Mouse (Mus musculus) heart, postnatal 0 days (tissue): ENCODE data around the gene Prrc2a. TPM values are rescaled to one million over a fixed set of nuclear protein-coding genes. Genes with fewer than 3 reads are reported as not detected.

ENCODE experiments used
- ATAC-seq: fragments of 200-750 bp; cut with Nextera tagmentation; 2 replicates; pipeline ENCODE4 v1.8.0; 2017; ENCODE audit warnings: low read depth, moderate number of reproducible peaks, moderate library complexity; ENCODE audit not compliant: insufficient read depth
- DNase-seq: peaks from one replicate; pipeline ENCODE4 v3.0.0-alpha.2; 2016; ENCODE audit warnings: low spot score
- H3K27ac ChIP-seq: fragments of 300-500 bp; sonication (generic); 2 replicates; pipeline ENCODE4 v1.5.1; 2014; ENCODE audit warnings: low read depth, mild to moderate bottlenecking
- H3K27me3 ChIP-seq: fragments of 300-500 bp; sonication (generic); 2 replicates; pipeline ENCODE4 v1.6.1; 2014; ENCODE audit warnings: low read length, mixed read lengths; ENCODE audit not compliant: control insufficient read depth, insufficient read depth
- H3K36me3 ChIP-seq: fragments of 300-500 bp; sonication (generic); replicated peaks from 2 replicates; pipeline ENCODE4 v1.6.1; 2014; ENCODE audit warnings: low read length, mixed read lengths; ENCODE audit not compliant: control insufficient read depth, insufficient read depth
- H3K4me1 ChIP-seq: fragments of 300-500 bp; sonication (generic); 2 replicates; pipeline ENCODE4 v1.6.1; 2014; ENCODE audit warnings: antibody characterized with exemption; ENCODE audit not compliant: control insufficient read depth, insufficient read depth
- H3K4me2 ChIP-seq: fragments of 300-500 bp; sonication (generic); 2 replicates; pipeline ENCODE4 v1.6.1; 2014; ENCODE audit warnings: low read depth, mild to moderate bottlenecking, low read length, moderate library complexity
- H3K4me3 ChIP-seq: fragments of 300-500 bp; sonication (generic); 2 replicates; pipeline ENCODE4 v1.5.1; 2014; ENCODE audit warnings: low read depth, low read length
- H3K9ac ChIP-seq: fragments of 300-500 bp; sonication (generic); replicated peaks from 2 replicates; pipeline ENCODE4 v1.6.1; 2014; ENCODE audit warnings: low read depth, low read length, mixed read lengths
- H3K9me3 ChIP-seq: fragments of 300-500 bp; sonication (generic); replicated peaks from 2 replicates; pipeline ENCODE4 v1.6.1; 2016; ENCODE audit warnings: low read length; ENCODE audit not compliant: control insufficient read depth
- CTCF ChIP-seq: IDR thresholded peaks from 2 replicates; pipeline ENCODE4 v1.5.1; 2016; ENCODE audit warnings: antibody characterized with exemption, control low read depth, low read depth
- EP300 ChIP-seq: IDR thresholded peaks from 2 replicates; pipeline ENCODE4 v1.6.1; 2016; ENCODE audit warnings: antibody characterized with exemption, low read depth
- WGBS: fragments of 180-500 bp; shearing (Covaris S2); extraction: QIAGEN DNeasy Blood & Tissue Kit; methylation state at CpG from one replicate; pipeline ENCODE4 v1.1.7; 2014; 5-methylcytosine and 5-hydroxymethylcytosine counted together
- polyA plus RNA-seq: library from polyadenylated mRNA; unstranded; fragments of >200 nt; fragmentation: Nextera tagmentation; extraction: Ambion mirVana; gene quantifications from 2 replicates; pipeline ENCODE4 v1.2.1, GENCODE M21; 2015
- total RNA-seq: library from RNA; depleted of rRNA; stranded (reverse); fragments of >200 nt; gene quantifications from 2 replicates; pipeline ENCODE4 v1.2.3, GENCODE M21; 2014; ENCODE audit warnings: low replicate concordance

Gene Prrc2a
- total and polyA plus RNA-seq, 2 experiments from 2014 or later: 60.7 to 99.2 TPM

DNA sequence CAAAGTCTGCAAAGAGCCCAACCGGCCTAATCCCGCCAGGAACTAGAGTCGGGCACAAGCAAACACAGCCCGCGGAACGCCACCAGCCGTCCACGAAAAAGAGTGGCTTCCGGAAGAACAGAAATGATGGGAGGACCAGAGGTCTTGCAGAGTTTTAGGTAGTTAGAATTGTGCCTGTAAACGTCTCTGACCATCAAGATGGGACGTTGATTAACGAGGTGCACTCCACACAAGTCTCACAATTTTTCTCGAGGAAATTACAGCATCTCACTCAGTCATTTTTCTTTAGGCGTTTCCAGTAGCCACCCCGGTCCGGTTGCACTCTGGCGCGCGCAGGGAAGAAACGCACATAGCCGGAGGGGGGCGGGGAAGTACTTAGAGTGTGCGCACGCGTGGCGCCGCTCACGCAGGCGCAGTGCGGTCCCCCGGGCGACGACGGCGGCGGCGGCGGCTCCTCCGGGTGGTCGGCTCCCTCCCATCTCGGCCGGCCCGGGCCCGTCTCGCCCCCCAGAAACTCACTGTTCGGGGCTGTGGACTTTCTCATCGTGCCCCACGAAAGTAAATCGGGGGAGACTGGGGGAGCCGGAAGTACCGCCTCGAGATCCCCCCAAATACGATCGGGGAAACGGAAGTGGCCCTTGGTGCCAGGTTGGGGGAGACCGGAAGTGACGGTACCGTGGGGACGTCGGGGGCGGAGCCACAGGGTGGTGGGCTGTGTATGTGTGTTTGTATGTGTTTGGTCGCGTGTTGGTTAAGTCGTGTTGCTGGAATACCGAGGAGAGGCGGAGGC lies 29.7 kb downstream of the Prrc2a start, which contains the start of gene Bag6:
Bag6 (plus strand) TSS at position 378 of the 790 bp plus-strand sequence.
- TF ChIP-seq CTCF (no peak), EP300 (peak; percentile 95)
- Histone ChIP-seq H3K27me3 (no peaks in the 10 kb centered on the region), H3K9me3 (no peaks in the 10 kb centered on the region), H3K36me3 (peaks cover 23% of the 10 kb centered on the region), H3K9ac (peak within 1 kb of the TSS; percentile 80), H3K4me2 (peak within 1 kb of the TSS; percentile 77), H3K4me3 (peak within 1 kb of the TSS; percentile 84), H3K27ac (peak within 1 kb of the TSS; percentile 96), H3K4me1 (no peaks in the 10 kb centered on the region; the same call in 1 of the 2 replicates)
- DNase-seq (peak; percentile 95), ATAC-seq (peak; percentile 95)
- under 1% methylated on average over 66 of the region's 66 CpGs for WGBS

- H3K4me3 ChIP-seq: no peak overlapping the region
- TF ChIP-seq EP300 (no peak), CTCF (no peak)
- H3K9me3 ChIP-seq: no peaks in the 10 kb centered on the region
- WGBS: 91% methylated on average over 7 of the region's 7 CpGs
- no peak overlapping the region for H3K9ac ChIP-seq
- no peak overlapping the region for H3K4me2 ChIP-seq
- peaks cover 12% of the 10 kb centered on the region; the same call in 1 of the 2 replicates for H3K36me3 ChIP-seq
- no peaks in the 10 kb centered on the region for H3K27me3 ChIP-seq
- no peak for DNase-seq
- no peaks in the 10 kb centered on the region; the same call in 1 of the 2 replicates for H3K4me1 ChIP-seq
- H3K27ac ChIP-seq: no peak overlapping the region
- no peak for ATAC-seq
These were observed 31.2 kb downstream of the Prrc2a start for GRCm38 (mm10) chr17:35133517-35133916.

DNA sequence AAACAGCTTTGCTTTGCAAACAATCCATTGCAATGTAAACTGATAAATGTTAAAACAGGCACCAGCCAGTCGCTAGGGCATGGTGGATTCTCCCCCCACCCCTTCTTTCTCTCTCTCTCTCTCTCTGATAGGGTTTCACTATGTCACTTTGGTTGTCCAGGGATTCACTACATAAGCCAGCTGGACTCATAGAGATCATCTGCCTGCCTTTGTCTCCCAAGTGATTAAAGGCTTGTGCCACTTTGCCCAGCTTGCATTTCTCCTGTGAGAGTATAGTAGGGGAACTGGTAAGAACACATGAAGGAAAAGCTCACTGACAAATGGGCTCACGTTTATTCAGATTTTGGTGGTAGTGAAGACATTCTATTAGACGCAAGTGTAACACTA lies 32.5 kb downstream of the Prrc2a start:
- no peaks in the 10 kb centered on the region for H3K9me3 ChIP-seq

DNA sequence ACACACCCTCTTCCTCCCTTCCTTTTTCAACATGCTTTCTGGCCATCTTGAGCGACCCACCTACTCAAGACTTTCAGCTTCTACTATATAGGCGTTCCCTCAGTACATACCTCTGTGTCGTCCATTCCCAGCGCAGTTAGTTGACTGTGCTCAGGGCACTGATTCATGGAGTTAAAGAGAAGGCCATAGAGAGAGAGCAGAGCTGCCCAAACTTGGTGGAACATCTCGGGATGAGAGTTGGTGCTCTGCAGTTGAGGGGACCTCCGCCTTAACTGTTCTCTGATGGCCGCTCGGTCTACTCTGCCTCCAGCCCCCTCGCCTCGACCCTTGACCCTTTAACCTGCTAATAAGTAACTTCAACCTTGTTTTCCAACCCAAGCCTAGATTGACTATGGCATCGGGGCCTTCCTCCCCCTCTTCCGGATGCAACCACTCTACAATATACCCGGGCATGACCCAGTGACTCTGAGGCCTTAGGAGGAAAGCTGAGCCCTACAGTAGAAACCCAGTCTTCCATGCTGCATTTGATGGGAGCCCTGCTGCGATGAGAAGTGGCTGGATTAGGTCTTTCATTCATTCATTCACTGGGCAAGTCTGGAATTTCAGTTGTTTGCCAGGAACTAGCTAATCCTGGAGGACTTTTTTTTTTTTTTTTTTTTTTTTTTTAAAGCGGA lies 33.1 kb downstream of the Prrc2a start, which contains the start of gene Apom:
Apom (minus strand) TSS at position 551 of the 674 bp plus-strand sequence.
- DNase-seq (no peak), ATAC-seq (no peak)
- no peak within 1 kb of the TSS for H3K4me2 ChIP-seq
- TF ChIP-seq CTCF (no peak), EP300 (no peak)
- H3K27me3 ChIP-seq: no peaks in the 10 kb centered on the region
- no peak within 1 kb of the TSS for H3K27ac ChIP-seq
- no peak within 1 kb of the TSS for H3K9ac ChIP-seq
- peaks cover 10% of the 10 kb centered on the region for H3K4me1 ChIP-seq
- 78% methylated on average over 15 of the region's 15 CpGs for WGBS
- H3K36me3 ChIP-seq: 0 out of 2 replicates have a peak, but pooled peaks cover 13% of the 10 kb centered on the region
- no peaks in the 10 kb centered on the region for H3K9me3 ChIP-seq
- H3K4me3 ChIP-seq: no peak within 1 kb of the TSS

More for the DNA sequence above, 32.5 kb downstream of the Prrc2a start:
- no peak overlapping the region for H3K4me2 ChIP-seq
- DNase-seq: no peak
- H3K4me3 ChIP-seq: no peak overlapping the region
- WGBS: 70% methylated on average over 3 of the region's 3 CpGs
- no peak overlapping the region for H3K27ac ChIP-seq
- H3K4me1 ChIP-seq: peaks cover 6% of the 10 kb centered on the region
- no peak overlapping the region for H3K9ac ChIP-seq
- H3K36me3 ChIP-seq: 0 out of 2 replicates have a peak, but pooled peaks cover 13% of the 10 kb centered on the region
- TF ChIP-seq CTCF: no peak
- no peak for TF ChIP-seq EP300
- no peaks in the 10 kb centered on the region for H3K27me3 ChIP-seq
- no peak for ATAC-seq

GRCm38 (mm10) chr17:35131038-35131437 lies 33.7 kb downstream of the Prrc2a start:
- ATAC-seq (no peak), DNase-seq (no peak)
- 88% methylated on average over 8 of the region's 8 CpGs for WGBS
- Histone ChIP-seq H3K27me3 (no peaks in the 10 kb centered on the region), H3K4me2 (no peak overlapping the region), H3K27ac (no peak overlapping the region), H3K4me1 (peaks cover 10% of the 10 kb centered on the region), H3K9me3 (no peaks in the 10 kb centered on the region), H3K4me3 (no peak overlapping the region), H3K36me3 (0 out of 2 replicates have a peak, but pooled peaks cover 13% of the 10 kb centered on the region), H3K9ac (no peak overlapping the region)
- TF ChIP-seq EP300: no peak
- no peak for TF ChIP-seq CTCF
